Mouse (Mus musculus) C2C12 (cell line): ENCODE data around the gene Timeless. TPM values are rescaled to one million over a fixed set of nuclear protein-coding genes. Genes with fewer than 3 reads are reported as not detected.
A peak's percentile ranks its signal among the peaks of the same experiment; 100 is the strongest.
"Not testable (repeated sequence)": the region's sequence is repeated elsewhere in the genome, so short reads cannot be mapped to it uniquely, and the experiment has no call there.

Experiments used
- H3K27me3 ChIP-seq: one replicate; pipeline ENCODE4 v1.6.1; 2011; ENCODE audit not compliant: control insufficient read depth, insufficient read depth, insufficient read length
- H3K36me3 ChIP-seq: one replicate; pipeline ENCODE4 v1.6.1; 2011; ENCODE audit not compliant: control insufficient read depth, insufficient read depth
- H3K4me3 ChIP-seq: one replicate; pipeline ENCODE4 v1.5.1; 2011; ENCODE audit warnings: mild to moderate bottlenecking, control low read depth; ENCODE audit not compliant: poor library complexity, insufficient read depth, severe bottlenecking
- H3K79me2 ChIP-seq: one replicate; pipeline ENCODE4 v1.6.1; 2011; ENCODE audit not compliant: control insufficient read depth, insufficient read depth
- H3K79me3 ChIP-seq: one replicate; pipeline ENCODE4 v1.6.1; 2011; ENCODE audit warnings: low read depth, control low read depth
- H3ac ChIP-seq: one replicate; pipeline ENCODE3; 2011; ENCODE audit warnings: low read depth; ENCODE audit not compliant: control insufficient read depth, insufficient read length
- CEBPB ChIP-seq: IDR thresholded peaks from one replicate; pipeline ENCODE4 v1.6.1; 2011; ENCODE audit warnings: low read depth, mild to moderate bottlenecking, control low read depth, moderate library complexity
- CTCF ChIP-seq: IDR thresholded peaks from one replicate; pipeline ENCODE4 v1.5.1; 2011; ENCODE audit not compliant: control insufficient read depth, insufficient read depth, insufficient read length
- FOSL1 ChIP-seq: IDR thresholded peaks from one replicate; pipeline ENCODE4 v1.8.0; 2011; ENCODE audit warnings: mild to moderate bottlenecking, low read length; ENCODE audit not compliant: poor library complexity, insufficient read depth, severe bottlenecking
- MAX ChIP-seq: IDR thresholded peaks from one replicate; pipeline ENCODE4 v1.6.1; 2011; ENCODE audit warnings: mild to moderate bottlenecking, control low read depth
- MYOD1 ChIP-seq: IDR thresholded peaks from one replicate; pipeline ENCODE4 v1.6.1; 2011; ENCODE audit warnings: low read depth; ENCODE audit not compliant: control insufficient read depth, insufficient read length
- MYOG ChIP-seq: IDR thresholded peaks from one replicate; pipeline ENCODE4 v1.6.1; 2011; ENCODE audit not compliant: control insufficient read depth, insufficient read length; ENCODE audit errors: extremely low read depth
- USF1 ChIP-seq: IDR thresholded peaks from one replicate; pipeline ENCODE4 v1.6.1; 2011; ENCODE audit warnings: low read depth, mild to moderate bottlenecking, control low read depth, moderate library complexity
- polyA plus RNA-seq: library from polyadenylated mRNA; unstranded; fragments of >200 nt; fragmentation: generic; extraction: Trizol; gene quantifications from one replicate; pipeline ENCODE4 v1.2.1, GENCODE M21; 2012; ENCODE audit warnings: missing spikeins

Gene Timeless
- polyA plus RNA-seq, 1 experiment, result 17.7 TPM

GRCm38 (mm10) chr10:128256328-128256727 lies 24.5 kb downstream of the Timeless start:
- H3K79me2 ChIP-seq, result no peaks in the 10 kb centered on the region
- TF ChIP-seq MYOG (no peak), CTCF (no peak), USF1 (peak; percentile 43), CEBPB (no peak), MYOD1 (no peak), MAX (peak; percentile 88), FOSL1 (peak; percentile 88)
- H3ac ChIP-seq, result no peak overlapping the region
- H3K27me3 ChIP-seq, result no peaks in the 10 kb centered on the region
- H3K4me3 ChIP-seq, result no peak overlapping the region
- H3K79me3 ChIP-seq, result no peaks in the 10 kb centered on the region
- peaks cover 18% of the 10 kb centered on the region for H3K36me3 ChIP-seq

- no peaks in the 10 kb centered on the region for H3K79me3 ChIP-seq
- H3K79me2 ChIP-seq, result no peaks in the 10 kb centered on the region
- H3ac ChIP-seq, result no peak overlapping the region
- H3K27me3 ChIP-seq, result no peaks in the 10 kb centered on the region
- H3K4me3 ChIP-seq, result no peak overlapping the region
- TF ChIP-seq USF1, result no peak
- TF ChIP-seq CTCF, result no peak
- no peak for TF ChIP-seq MAX
- TF ChIP-seq MYOG, result no peak
- no peak for TF ChIP-seq CEBPB
- no peak for TF ChIP-seq MYOD1
- no peak for TF ChIP-seq FOSL1
- H3K36me3 ChIP-seq, result no peaks in the 10 kb centered on the region
These were observed 27.1 kb downstream of the Timeless start for GRCm38 (mm10) chr10:128258953-128259352.

GRCm38 (mm10) chr10:128259946-128260345 lies 28.1 kb downstream of the Timeless start:
- no peak overlapping the region for H3K4me3 ChIP-seq
- no peaks in the 10 kb centered on the region for H3K36me3 ChIP-seq
- H3K27me3 ChIP-seq, result no peaks in the 10 kb centered on the region
- no peaks in the 10 kb centered on the region for H3K79me3 ChIP-seq
- H3ac ChIP-seq, result no peak overlapping the region
- TF ChIP-seq MYOG (no peak), CTCF (no peak), MAX (no peak), CEBPB (no peak), MYOD1 (no peak), USF1 (no peak), FOSL1 (no peak)
- H3K79me2 ChIP-seq, result no peaks in the 10 kb centered on the region

GRCm38 (mm10) chr10:128260376-128260775 lies 28.5 kb downstream of the Timeless start:
- not testable (repeated sequence) for H3K36me3 ChIP-seq, H3K27me3 ChIP-seq, H3K4me3 ChIP-seq, H3ac ChIP-seq, H3K79me2 ChIP-seq, H3K79me3 ChIP-seq

GRCm38 (mm10) chr10:128262300-128262699 lies 30.4 kb downstream of the Timeless start:
- H3K79me2 ChIP-seq, result no peaks in the 10 kb centered on the region
- no peaks in the 10 kb centered on the region for H3K27me3 ChIP-seq
- no peaks in the 10 kb centered on the region for H3K36me3 ChIP-seq
- TF ChIP-seq USF1, result no peak
- no peak for TF ChIP-seq CTCF
- no peak for TF ChIP-seq MYOG
- no peak for TF ChIP-seq MYOD1
- no peak for TF ChIP-seq CEBPB
- no peak for TF ChIP-seq MAX
- no peak for TF ChIP-seq FOSL1
- H3ac ChIP-seq, result no peak overlapping the region
- H3K79me3 ChIP-seq, result no peaks in the 10 kb centered on the region
- H3K4me3 ChIP-seq, result no peak overlapping the region
